Mouse (Mus musculus) left cerebral cortex, postnatal 25 days (tissue): ENCODE data around the gene Mtmr14. TPM values are rescaled to one million over a fixed set of nuclear protein-coding genes. Genes with fewer than 3 reads are reported as not detected.

ENCODE experiments used
- DNase-seq, 2 experiments: peaks; one replicate each; pipeline ENCODE4 v3.0.0; 2022; ENCODE audit warnings: low spot score in 2 of 2, mixed read lengths in 1 of 2
- intact Hi-C: fragments of 180-260 bp; cut with DNase I; formaldehyde crosslinking; loops from one replicate; pipeline ENCODE4 v1.15.1; 2025
- total RNA-seq, 2 experiments: library from RNA; stranded (reverse); gene quantifications; 2 replicates each; pipeline ENCODE4 v1.2.3; 2021

The Mtmr14 gene
- total RNA-seq, 2 experiments from 2014 or later: 14.4 to 16.6 TPM

GRCm38 (mm10) chr6:113308141-113308540 is 70.5 kb downstream of the Mtmr14 start:
- intact Hi-C loops: loop anchor here (5.0 kb wide), 3 partner anchors 116 to 261 kb away; partner anchors contain the start of gene Thumpd3
- DNase-seq: peak; percentile 36 to 67

DNA sequence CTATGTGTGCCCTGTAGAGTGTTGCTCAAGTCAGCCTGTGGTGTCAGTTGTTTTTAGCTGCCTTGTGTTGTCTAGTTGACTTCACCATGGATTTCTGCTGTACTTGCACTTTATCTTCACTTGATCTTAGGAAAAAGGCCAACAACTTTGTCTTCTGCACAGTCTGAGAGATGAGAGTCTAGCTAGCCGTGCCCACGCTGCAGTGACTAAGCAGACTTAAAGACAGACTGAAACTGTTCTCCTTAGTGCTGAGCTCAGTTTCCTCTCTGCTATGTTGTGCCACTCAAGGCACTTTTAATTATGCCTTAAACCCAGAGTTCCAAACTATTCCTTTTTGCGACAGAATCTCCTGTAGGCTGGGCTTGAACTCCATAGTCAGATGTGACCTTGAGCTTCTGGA is 78.3 kb downstream of the Mtmr14 start:
- peak in 1 of 2 experiments; percentile 54 for DNase-seq
- intact Hi-C loops: no loop called here

- peak; percentile 97 to 100 for DNase-seq
- intact Hi-C loops: loop anchor here (1.0 kb wide), 1 partner anchor 20 kb away; no protein-coding TSS in a partner anchor
Observed at GRCm38 (mm10) chr6:113326533-113327315, 89.1 kb downstream of the Mtmr14 start, which contains the start of gene Ogg1. Gene Ogg1 (plus strand): TSS chr6:113326972.

GRCm38 (mm10) chr6:113329396-113329795 is 91.8 kb downstream of the Mtmr14 start:
- DNase-seq: no peak
- intact Hi-C loops: no loop called here

GRCm38 (mm10) chr6:113330547-113330946 is 92.9 kb downstream of the Mtmr14 start:
- intact Hi-C loops: no loop called here
- DNase-seq: no peak

Other genes with a start within 250 kb of the Mtmr14 start
- 10 to 100 TPM; 29.4 TPM for gene Thumpd3, start 191.6 kb upstream of the Mtmr14 start, total RNA-seq
- gene Setd5, start 160.5 kb upstream of the Mtmr14 start, total RNA-seq: 100 to 1,000 TPM; 108 to 122 TPM
- gene Lhfpl4, start 42.5 kb upstream of the Mtmr14 start, total RNA-seq: 10 to 100 TPM; 82.9 to 92.8 TPM
- gene Cpne9, start 44.5 kb downstream of the Mtmr14 start, total RNA-seq: 10 to 100 TPM; 65.3 to 72.2 TPM
- gene Brpf1, start 69.3 kb downstream of the Mtmr14 start, total RNA-seq: 10 to 100 TPM; 29.2 to 29.6 TPM
- 1 to 10 TPM; 6.0 to 6.1 TPM for gene Ogg1, start 89.1 kb downstream of the Mtmr14 start, total RNA-seq
- 100 to 1,000 TPM; 109 to 126 TPM for gene Camk1, start 106.1 kb downstream of the Mtmr14 start, total RNA-seq
- gene Tada3, start 140.0 kb downstream of the Mtmr14 start, total RNA-seq: 10 to 100 TPM; 48.3 to 51.5 TPM
- 100 to 1,000 TPM; 259 to 284 TPM for gene Arpc4, start 140.3 kb downstream of the Mtmr14 start, total RNA-seq
- 10 to 100 TPM; 11.5 to 13.1 TPM for gene Ttll3, start 151.4 kb downstream of the Mtmr14 start, total RNA-seq
- gene Rpusd3, start 181.5 kb downstream of the Mtmr14 start, total RNA-seq: 10 to 100 TPM; 17.0 to 21.0 TPM
- gene Cidec, start 197.9 kb downstream of the Mtmr14 start, total RNA-seq: not detected
- gene Jagn1, start 204.7 kb downstream of the Mtmr14 start, total RNA-seq: 10 to 100 TPM; 40.9 to 47.4 TPM
- gene Il17re, start 220.6 kb downstream of the Mtmr14 start, total RNA-seq: under 1 TPM; 0.34 to 0.66 TPM
- 1 to 10 TPM; 4.6 to 5.7 TPM for gene Il17rc, start 233.6 kb downstream of the Mtmr14 start, total RNA-seq
- 100 to 1,000 TPM; 114 to 121 TPM for gene Creld1, start 245.5 kb downstream of the Mtmr14 start, total RNA-seq